Mouse (Mus musculus) hindbrain, embryonic 13.5 days (tissue): ENCODE measurements around the gene Fam181a. TPM values are rescaled to one million over a fixed set of nuclear protein-coding genes. Genes with fewer than 3 reads are reported as not detected.

Experiments used
- ATAC-seq: fragments of 200-750 bp; cut with Nextera tagmentation; 2 replicates; pipeline ENCODE4 v1.8.0; 2017; ENCODE audit warnings: moderate TSS enrichment; ENCODE audit not compliant: low FRiP score
- H3K27ac ChIP-seq: fragments of 300-500 bp; sonication (generic); 2 replicates; pipeline ENCODE4 v1.5.1; 2015; ENCODE audit warnings: inconsistent platforms, mild to moderate bottlenecking, moderate library complexity
- H3K27me3 ChIP-seq: fragments of 300-500 bp; sonication (generic); 2 replicates; pipeline ENCODE4 v1.6.1; 2015; ENCODE audit warnings: mild to moderate bottlenecking, inconsistent platforms
- H3K36me3 ChIP-seq: fragments of 300-500 bp; sonication (generic); 2 replicates; pipeline ENCODE4 v1.6.1; 2015; ENCODE audit warnings: mild to moderate bottlenecking, inconsistent platforms
- H3K4me1 ChIP-seq: fragments of 300-500 bp; sonication (generic); replicated peaks from 2 replicates; pipeline ENCODE4 v1.6.1; 2015; ENCODE audit warnings: inconsistent platforms
- H3K4me2 ChIP-seq: fragments of 300-500 bp; sonication (generic); 2 replicates; pipeline ENCODE4 v1.6.1; 2015; ENCODE audit warnings: inconsistent platforms, mild to moderate bottlenecking, moderate library complexity
- H3K4me3 ChIP-seq: fragments of 300-500 bp; sonication (generic); 2 replicates; pipeline ENCODE4 v1.5.1; 2015; ENCODE audit warnings: mild to moderate bottlenecking, inconsistent platforms
- H3K9ac ChIP-seq: fragments of 300-500 bp; sonication (generic); 2 replicates; pipeline ENCODE4 v1.6.1; 2015; ENCODE audit warnings: mild to moderate bottlenecking, inconsistent platforms
- H3K9me3 ChIP-seq: fragments of 300-500 bp; sonication (generic); 2 replicates; pipeline ENCODE4 v1.6.1; 2016; ENCODE audit warnings: inconsistent platforms
- WGBS: fragments of 180-500 bp; shearing (Covaris S2); methylation state at CpG from one replicate; pipeline ENCODE4 v1.1.7; 2015; 5-methylcytosine and 5-hydroxymethylcytosine counted together
- polyA plus RNA-seq: library from polyadenylated mRNA; unstranded; fragments of >200 nt; fragmentation: Nextera tagmentation; extraction: Ambion mirVana; gene quantifications from 2 replicates; pipeline ENCODE4 v1.2.1, GENCODE M21; 2015

Gene Fam181a
- polyA plus RNA-seq, result 9.0 and 10.4 TPM in 2 replicates

DNA sequence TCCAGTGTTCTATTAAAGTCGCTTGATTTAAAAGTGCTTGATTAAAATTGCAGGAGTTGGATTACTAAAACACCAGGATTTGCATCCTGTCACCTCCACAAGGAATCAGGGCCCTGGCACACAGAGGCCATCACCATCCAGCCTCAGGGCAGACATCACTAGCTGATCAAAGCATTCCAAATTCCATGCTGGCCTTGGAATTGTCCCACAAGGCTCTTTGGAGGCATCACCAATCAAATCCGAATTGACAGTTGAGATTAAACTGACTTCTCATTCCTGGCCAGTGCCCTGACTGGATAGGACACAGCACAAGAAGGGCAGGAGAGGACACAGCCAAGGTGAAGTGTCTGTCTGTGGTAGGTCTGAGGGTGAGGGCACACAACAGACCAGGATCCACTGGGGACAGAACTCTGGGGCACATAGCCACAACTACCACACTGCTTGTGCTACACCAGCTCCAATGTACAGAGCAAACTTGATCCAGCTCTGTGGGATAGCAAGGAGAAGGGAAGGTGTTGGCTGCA, at the start of gene Fam181a:
TSS of gene Fam181a (plus strand) at position 232 of the 524 bp plus-strand sequence.
- Histone ChIP-seq H3K9me3 (no peaks in the 10 kb centered on the region), H3K4me2 (no peak within 1 kb of the TSS), H3K4me1 (peaks cover 40% of the 10 kb centered on the region), H3K27me3 (peaks cover 46% of the 10 kb centered on the region), H3K9ac (no peak within 1 kb of the TSS), H3K4me3 (no peak within 1 kb of the TSS), H3K36me3 (no peaks in the 10 kb centered on the region), H3K27ac (no peak within 1 kb of the TSS)
- 85% methylated on average over 2 of the region's 2 CpGs for WGBS
- ATAC-seq, result no peak

DNA sequence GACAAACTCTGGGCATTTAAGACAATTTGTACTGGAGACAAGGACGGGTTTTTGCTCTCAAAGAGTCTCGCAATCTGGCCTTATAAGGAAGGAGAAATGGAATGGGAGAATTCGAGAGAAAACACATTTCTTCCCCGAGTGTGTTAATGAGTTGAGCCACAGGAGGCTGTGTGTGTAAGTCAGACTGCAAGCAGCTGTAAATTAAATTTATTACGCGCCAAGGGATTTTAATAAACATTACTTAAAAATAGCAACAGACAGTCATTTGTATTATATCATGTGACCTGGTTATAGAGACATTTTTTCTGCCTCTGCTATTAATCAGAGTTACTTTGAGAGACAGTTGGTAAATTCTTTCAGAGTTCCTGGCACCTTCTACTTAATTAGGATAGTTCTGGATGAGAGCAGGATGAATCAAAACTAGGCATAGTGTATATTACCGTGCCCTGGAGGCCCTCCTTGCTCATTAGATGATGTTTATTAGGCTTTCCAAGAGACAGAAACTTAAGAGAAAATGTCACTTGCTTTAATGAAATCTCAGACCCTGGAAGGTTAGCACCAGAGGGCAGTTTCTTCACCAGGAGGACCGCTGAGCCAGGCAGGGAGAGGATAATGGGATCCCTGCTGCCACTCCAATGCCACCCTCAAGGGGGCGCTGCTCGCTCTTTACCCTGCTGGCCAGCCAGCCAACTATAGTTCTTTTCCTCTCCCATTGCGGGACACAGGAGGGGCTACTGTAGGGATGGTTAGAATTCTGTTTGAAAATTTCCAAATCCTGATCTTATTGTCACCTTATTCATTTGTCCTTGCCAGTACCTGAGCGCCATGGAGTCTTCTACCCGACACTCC, 48.5 kb upstream of the Fam181a start:
- ATAC-seq, result peak; percentile 49; the same call in 1 of the 2 replicates
- Histone ChIP-seq H3K4me1 (no peaks in the 10 kb centered on the region; the same call in 1 of the 2 replicates), H3K9ac (no peak overlapping the region), H3K27ac (no peak overlapping the region), H3K36me3 (no peaks in the 10 kb centered on the region), H3K9me3 (no peaks in the 10 kb centered on the region), H3K4me2 (no peak overlapping the region), H3K27me3 (no peaks in the 10 kb centered on the region), H3K4me3 (no peak overlapping the region)
- WGBS, result 60% methylated on average over 13 of the region's 13 CpGs

DNA sequence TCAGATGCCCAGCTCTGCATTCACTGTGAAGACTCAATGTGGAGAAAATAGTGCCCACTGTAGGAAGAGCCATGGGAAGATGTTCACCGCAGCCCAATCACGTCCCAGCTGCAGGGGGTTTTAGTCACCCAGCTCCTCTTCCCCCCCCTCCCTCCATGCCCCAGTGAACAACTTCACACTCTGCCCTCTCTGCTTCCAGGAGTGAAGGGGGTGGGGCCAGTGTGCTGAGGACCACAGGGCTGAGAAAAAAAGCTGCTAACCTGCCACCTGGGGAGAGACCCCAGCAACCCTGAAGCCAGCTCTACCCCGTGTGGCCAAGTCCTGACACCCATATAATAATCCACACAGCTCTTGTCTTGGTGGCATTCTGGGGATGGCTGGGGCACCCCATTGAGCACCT, 44.2 kb upstream of the Fam181a start:
- no peak overlapping the region for H3K4me3 ChIP-seq
- no peaks in the 10 kb centered on the region for H3K27me3 ChIP-seq
- WGBS, result 40% methylated on average over 3 of the region's 3 CpGs
- H3K9me3 ChIP-seq, result no peaks in the 10 kb centered on the region
- no peak for ATAC-seq
- no peak overlapping the region for H3K4me2 ChIP-seq
- no peaks in the 10 kb centered on the region for H3K36me3 ChIP-seq
- no peak overlapping the region for H3K27ac ChIP-seq
- no peaks in the 10 kb centered on the region; the same call in 1 of the 2 replicates for H3K4me1 ChIP-seq
- no peak overlapping the region for H3K9ac ChIP-seq

DNA sequence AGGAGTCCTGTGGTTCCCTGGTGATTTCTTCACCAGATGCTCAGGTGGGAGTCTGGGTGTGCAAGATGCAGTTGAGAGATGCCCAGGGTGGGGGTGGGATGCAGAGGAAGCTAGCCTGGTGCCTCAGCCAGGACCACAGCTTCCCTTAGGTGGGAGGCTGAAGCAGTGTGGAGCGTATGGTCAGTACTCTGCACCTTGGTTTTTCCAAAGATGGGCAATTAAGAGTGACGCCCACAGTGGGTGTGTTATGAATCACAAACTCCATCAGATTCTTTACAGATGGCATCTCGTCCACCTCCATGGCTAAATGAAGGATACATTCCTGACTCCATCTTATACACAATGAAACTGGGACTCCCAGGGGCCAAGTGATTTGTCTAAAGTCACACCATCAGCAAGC, 38.6 kb upstream of the Fam181a start:
- Histone ChIP-seq H3K9ac (no peak overlapping the region), H3K4me2 (no peak overlapping the region), H3K27ac (no peak overlapping the region), H3K9me3 (no peaks in the 10 kb centered on the region), H3K36me3 (no peaks in the 10 kb centered on the region), H3K27me3 (no peaks in the 10 kb centered on the region), H3K4me1 (no peaks in the 10 kb centered on the region), H3K4me3 (no peak overlapping the region)
- no peak for ATAC-seq
- WGBS, result 94% methylated on average over 3 of the region's 3 CpGs

DNA sequence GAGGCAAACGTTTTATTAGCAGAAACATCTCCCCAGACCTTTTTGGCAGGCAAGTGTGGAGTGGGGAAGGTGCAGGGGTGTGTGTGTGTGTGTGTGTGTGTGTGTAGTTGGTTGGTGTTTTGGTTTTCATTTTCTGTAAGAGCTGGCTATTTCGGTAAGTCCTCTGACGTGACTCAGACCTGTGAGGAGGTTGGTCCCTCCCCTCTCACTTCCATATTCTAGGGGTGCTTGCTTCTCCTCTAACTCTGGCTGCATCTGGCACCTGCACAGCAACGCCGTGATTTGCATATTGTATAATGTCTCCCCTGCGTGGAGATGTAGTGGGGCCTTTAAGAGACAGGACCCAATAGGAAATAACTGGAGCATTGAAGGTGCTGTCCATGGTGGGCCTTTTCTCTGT, 37.7 kb upstream of the Fam181a start:
- no peak overlapping the region for H3K4me2 ChIP-seq
- H3K4me1 ChIP-seq, result no peaks in the 10 kb centered on the region
- WGBS, result 66% methylated on average over 6 of the region's 6 CpGs
- H3K9me3 ChIP-seq, result 0 out of 2 replicates have a peak, but pooled peaks cover 4% of the 10 kb centered on the region
- no peaks in the 10 kb centered on the region for H3K27me3 ChIP-seq
- no peak for ATAC-seq
- H3K27ac ChIP-seq, result no peak overlapping the region
- H3K36me3 ChIP-seq, result no peaks in the 10 kb centered on the region
- no peak overlapping the region for H3K9ac ChIP-seq
- no peak overlapping the region for H3K4me3 ChIP-seq

DNA sequence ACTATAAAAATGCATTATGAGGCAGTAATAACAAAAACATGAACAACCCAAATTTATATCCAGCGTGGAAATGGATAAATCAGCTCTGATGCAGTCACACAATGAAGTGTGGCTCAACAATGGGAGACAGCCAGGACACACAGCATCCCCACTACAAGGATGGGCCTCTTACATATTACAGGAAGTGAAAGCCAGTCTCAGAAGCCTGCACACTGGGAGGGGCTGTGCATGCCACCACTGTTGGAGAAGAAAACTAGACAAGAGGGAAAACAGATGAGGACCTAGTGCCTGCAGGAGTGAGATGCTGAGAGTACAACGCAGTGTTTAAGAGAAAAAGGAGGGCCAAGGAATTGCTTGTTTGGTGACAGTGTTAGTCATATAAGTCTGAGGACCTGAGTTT, 37.0 kb upstream of the Fam181a start:
- Histone ChIP-seq H3K36me3 (no peaks in the 10 kb centered on the region), H3K9ac (no peak overlapping the region), H3K9me3 (0 out of 2 replicates have a peak, but pooled peaks cover 9% of the 10 kb centered on the region), H3K4me1 (no peaks in the 10 kb centered on the region), H3K27me3 (no peaks in the 10 kb centered on the region), H3K4me3 (no peak overlapping the region), H3K4me2 (no peak overlapping the region), H3K27ac (no peak overlapping the region)
- 92% methylated on average over 2 of the region's 2 CpGs for WGBS
- no peak for ATAC-seq

DNA sequence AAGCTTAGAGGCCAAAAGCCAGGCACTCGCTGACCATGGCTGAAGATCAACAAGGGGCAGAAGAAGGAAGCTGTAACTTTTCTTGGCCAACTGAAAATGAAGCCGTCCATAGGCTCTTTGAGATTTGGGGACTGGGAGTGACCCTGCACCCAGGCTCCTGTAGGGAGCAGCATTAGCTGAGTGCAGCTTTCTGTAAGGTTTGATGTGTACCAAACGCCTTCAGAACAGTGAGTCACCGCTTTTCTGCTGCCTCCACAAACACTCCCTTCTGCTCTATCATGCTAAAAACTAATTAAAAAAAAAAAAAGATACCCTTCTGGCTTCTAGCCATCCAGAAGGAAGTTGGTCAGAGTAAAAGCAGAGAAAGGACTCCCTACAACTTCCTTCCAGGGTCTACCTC, 34.4 kb upstream of the Fam181a start:
- whole genome bisulfite sequencing, result 90% methylated on average over 4 of the region's 4 CpGs

DNA sequence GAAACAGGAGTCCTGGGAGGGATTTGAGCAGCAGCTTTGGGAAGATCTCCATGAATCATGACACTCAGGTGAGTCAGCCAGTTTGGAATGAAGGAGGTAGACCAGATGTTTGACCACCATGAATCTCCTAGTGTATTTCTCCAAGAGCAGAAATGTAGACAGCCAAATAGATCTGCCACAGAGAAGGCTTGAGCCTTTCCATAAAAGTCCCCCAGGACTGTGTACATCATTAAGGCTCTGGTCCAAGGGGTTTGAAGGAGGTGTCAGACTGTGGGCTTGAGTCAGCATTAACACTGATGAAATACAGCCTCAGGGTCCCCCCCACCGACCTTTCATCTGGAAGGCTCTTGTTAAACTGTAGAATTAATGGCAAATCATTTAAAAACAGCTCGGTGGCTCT, 29.3 kb upstream of the Fam181a start:
- Histone ChIP-seq H3K9ac (no peak overlapping the region), H3K36me3 (no peaks in the 10 kb centered on the region), H3K27ac (no peak overlapping the region), H3K27me3 (no peaks in the 10 kb centered on the region), H3K4me2 (no peak overlapping the region), H3K4me1 (no peaks in the 10 kb centered on the region), H3K4me3 (no peak overlapping the region), H3K9me3 (0 out of 2 replicates have a peak, but pooled peaks cover 9% of the 10 kb centered on the region)
- 64% methylated on average over 2 of the region's 2 CpGs for WGBS
- ATAC-seq, result no peak

More for the DNA sequence above, 34.4 kb upstream of the Fam181a start:
- Histone ChIP-seq H3K27me3 (no peaks in the 10 kb centered on the region), H3K4me3 (no peak overlapping the region), H3K36me3 (no peaks in the 10 kb centered on the region), H3K9ac (no peak overlapping the region), H3K4me2 (no peak overlapping the region), H3K27ac (no peak overlapping the region), H3K4me1 (no peaks in the 10 kb centered on the region), H3K9me3 (0 out of 2 replicates have a peak, but pooled peaks cover 9% of the 10 kb centered on the region)
- ATAC-seq, result no peak

DNA sequence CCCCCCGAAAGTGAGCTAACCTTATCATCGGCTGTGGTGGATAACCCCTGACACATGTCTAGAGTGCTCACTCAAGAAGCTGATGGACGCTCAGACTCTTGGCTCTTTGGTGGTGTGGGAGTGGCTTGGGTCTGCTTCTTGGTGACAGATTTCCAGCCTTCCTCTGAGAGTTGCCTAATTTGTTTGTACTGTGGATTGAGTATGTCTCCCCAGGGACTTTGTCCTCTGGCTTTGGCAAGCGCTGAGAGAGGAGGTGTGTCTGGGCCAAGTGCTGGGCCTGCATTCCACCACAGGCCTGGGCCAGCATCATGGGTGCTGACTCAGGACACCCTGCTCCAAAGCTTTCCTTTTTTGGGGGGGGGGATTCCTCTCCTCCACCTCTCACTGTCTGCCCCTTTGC, 28.9 kb upstream of the Fam181a start:
- H3K27ac ChIP-seq, result no peak overlapping the region
- H3K4me3 ChIP-seq, result no peak overlapping the region
- no peaks in the 10 kb centered on the region for H3K4me1 ChIP-seq
- H3K9me3 ChIP-seq, result 0 out of 2 replicates have a peak, but pooled peaks cover 9% of the 10 kb centered on the region
- no peaks in the 10 kb centered on the region for H3K36me3 ChIP-seq
- 69% methylated on average over 4 of the region's 4 CpGs for WGBS
- H3K27me3 ChIP-seq, result no peaks in the 10 kb centered on the region
- no peak overlapping the region for H3K4me2 ChIP-seq
- H3K9ac ChIP-seq, result no peak overlapping the region
- ATAC-seq, result no peak

DNA sequence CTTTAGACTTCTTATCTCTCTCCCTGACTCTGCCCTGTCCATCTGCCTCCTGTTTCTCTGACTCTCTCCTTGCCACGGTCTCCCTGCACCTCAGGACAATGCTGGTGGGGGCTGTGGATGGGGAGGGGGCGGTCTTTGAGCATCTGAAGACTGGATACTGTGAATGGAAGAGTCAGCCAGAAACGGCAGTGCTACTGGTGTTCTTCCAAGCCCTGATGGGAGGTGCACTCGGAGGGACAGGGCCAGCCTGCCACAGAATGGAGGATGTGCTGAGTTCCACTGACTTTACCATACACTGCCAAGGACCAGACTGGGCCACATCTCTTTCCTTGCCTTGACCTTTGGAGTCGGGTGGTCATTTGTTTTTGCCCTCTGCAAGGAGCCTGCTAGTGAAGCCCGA, 27.8 kb upstream of the Fam181a start:
- Histone ChIP-seq H3K4me2 (no peak overlapping the region), H3K9me3 (0 out of 2 replicates have a peak, but pooled peaks cover 6% of the 10 kb centered on the region), H3K36me3 (no peaks in the 10 kb centered on the region), H3K4me3 (no peak overlapping the region), H3K9ac (no peak overlapping the region), H3K27ac (no peak overlapping the region), H3K27me3 (no peaks in the 10 kb centered on the region), H3K4me1 (0 out of 2 replicates have a peak, but pooled peaks cover 2% of the 10 kb centered on the region)
- WGBS, result 65% methylated on average over 6 of the region's 6 CpGs
- no peak for ATAC-seq

DNA sequence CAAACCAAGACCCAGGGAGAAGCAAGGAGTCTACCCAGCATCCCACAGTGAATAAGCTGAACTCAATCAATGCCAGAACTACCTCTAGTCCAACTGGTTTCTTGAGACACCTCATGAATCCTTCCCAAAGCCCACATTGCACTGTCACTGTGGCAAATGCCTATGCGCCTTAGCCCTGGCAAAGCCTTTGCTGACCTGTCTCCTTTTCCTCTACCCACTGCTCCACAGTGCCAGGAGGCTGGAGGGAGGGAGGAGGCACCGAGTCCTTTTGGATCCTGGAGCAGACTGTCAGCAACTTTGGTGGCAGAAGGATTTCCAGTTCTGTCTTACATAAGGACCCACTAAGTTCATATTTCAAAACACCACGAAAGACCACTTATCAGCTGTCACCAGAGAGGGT, 27.4 kb upstream of the Fam181a start:
- Histone ChIP-seq H3K27me3 (no peaks in the 10 kb centered on the region), H3K9ac (no peak overlapping the region), H3K4me3 (no peak overlapping the region), H3K36me3 (no peaks in the 10 kb centered on the region), H3K4me1 (0 out of 2 replicates have a peak, but pooled peaks cover 2% of the 10 kb centered on the region), H3K9me3 (0 out of 2 replicates have a peak, but pooled peaks cover under 1% of the 10 kb centered on the region), H3K27ac (no peak overlapping the region), H3K4me2 (no peak overlapping the region)
- ATAC-seq, result no peak
- 89% methylated on average over 3 of the region's 3 CpGs for WGBS

DNA sequence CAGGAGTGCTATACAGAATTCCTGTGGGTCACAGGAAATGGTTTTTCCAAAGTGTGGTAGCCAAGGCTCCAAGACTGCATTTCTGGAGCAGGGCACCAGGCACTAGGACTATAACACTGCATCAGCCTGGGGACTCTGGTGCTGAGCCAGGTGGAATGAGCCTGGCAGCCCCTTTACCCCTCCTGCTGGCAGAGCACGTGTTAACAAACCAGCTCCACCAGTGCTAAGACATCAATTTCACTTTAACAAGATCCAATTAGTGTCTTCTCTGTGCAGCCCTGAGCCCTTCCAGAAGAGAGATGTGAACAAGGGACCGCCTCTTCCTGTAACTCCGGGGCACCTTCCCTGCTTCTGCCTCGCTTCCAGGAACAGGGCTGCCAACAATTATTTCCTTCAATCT, 23.5 kb upstream of the Fam181a start:
- no peak overlapping the region for H3K4me2 ChIP-seq
- no peaks in the 10 kb centered on the region for H3K9me3 ChIP-seq
- H3K27ac ChIP-seq, result no peak overlapping the region
- no peak overlapping the region for H3K9ac ChIP-seq
- 0 out of 2 replicates have a peak, but pooled peaks have one; percentile 32 for ATAC-seq
- peaks cover 9% of the 10 kb centered on the region; the same call in 1 of the 2 replicates for H3K4me1 ChIP-seq
- no peaks in the 10 kb centered on the region; the same call in 1 of the 2 replicates for H3K27me3 ChIP-seq
- 67% methylated on average over 4 of the region's 4 CpGs for WGBS
- no peak overlapping the region for H3K4me3 ChIP-seq
- no peaks in the 10 kb centered on the region for H3K36me3 ChIP-seq
